Mouse (Mus musculus) erythroblast, embryonic 14.5 days (primary cell): ENCODE measurements around the gene Coq4.

ENCODE experiments used
- GATA1 ChIP-seq: IDR thresholded peaks from 2 replicates; pipeline ENCODE4 v1.6.1; 2012; ENCODE audit warnings: low read length, inconsistent platforms, mixed read lengths
- TAL1 ChIP-seq: IDR thresholded peaks from 3 replicates; pipeline ENCODE4 v1.6.1; 2012; ENCODE audit warnings: low read length, inconsistent platforms, mixed read lengths

DNA sequence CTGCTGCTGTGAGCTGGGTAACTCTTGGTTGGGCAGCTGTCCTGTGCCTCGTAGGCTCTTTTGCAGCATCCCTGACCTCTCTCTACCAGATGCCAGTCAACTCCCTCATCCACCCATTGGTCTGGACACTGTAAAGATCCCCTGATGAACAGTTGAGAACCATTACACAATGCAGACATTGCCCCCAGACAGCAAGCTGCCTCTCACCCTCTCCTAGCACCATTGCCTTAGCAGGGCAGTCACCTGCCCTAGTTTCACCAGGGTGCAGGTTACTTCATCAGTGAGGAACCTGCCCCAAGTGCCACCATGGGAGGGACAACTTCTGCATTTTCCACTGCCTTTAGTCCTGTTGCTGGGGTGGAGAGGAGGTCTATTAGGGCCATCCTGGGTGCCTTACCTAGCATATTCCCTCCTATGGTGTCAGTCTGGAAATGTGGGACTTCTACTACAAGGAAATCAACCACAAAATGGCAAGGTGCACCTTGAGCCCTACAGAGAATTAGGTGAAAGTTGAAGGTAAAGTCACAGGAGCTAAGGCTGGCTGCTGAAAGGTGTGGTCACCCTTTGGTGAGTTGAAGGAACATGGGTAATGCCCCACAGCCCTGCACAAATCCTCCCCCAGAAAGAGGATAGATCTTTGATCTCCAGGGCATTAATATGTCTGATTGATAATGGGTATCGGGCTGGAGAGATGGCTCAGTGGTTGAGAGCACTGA lies 5.6 kb downstream of the Coq4 start:
- no peak for TF ChIP-seq GATA1
- no peak for TF ChIP-seq TAL1
